Mouse (Mus musculus) kidney, postnatal 0 days (tissue): ENCODE data around the gene Mpzl1. TPM values are rescaled to one million over a fixed set of nuclear protein-coding genes. Genes with fewer than 3 reads are reported as not detected.

ENCODE experiments used
- ATAC-seq: fragments of 200-750 bp; cut with Nextera tagmentation; replicated peaks from 2 replicates; pipeline ENCODE4 v1.8.0; 2017; ENCODE audit warnings: low read depth, moderate number of reproducible peaks, moderate TSS enrichment, moderate library complexity; ENCODE audit not compliant: low FRiP score
- DNase-seq: peaks from one replicate; pipeline ENCODE4 v3.0.0-alpha.2; 2016; ENCODE audit warnings: low spot score
- H3K27ac ChIP-seq: fragments of 300-500 bp; sonication (generic); 2 replicates; pipeline ENCODE4 v1.5.1; 2014; ENCODE audit warnings: mild to moderate bottlenecking
- H3K27me3 ChIP-seq: fragments of 300-500 bp; sonication (generic); 2 replicates; pipeline ENCODE4 v1.6.1; 2014; ENCODE audit warnings: low read length, mixed read lengths; ENCODE audit not compliant: insufficient read depth
- H3K36me3 ChIP-seq: fragments of 300-500 bp; sonication (generic); 2 replicates; pipeline ENCODE4 v1.6.1; 2014; ENCODE audit warnings: low read length, mixed read lengths; ENCODE audit not compliant: insufficient read depth
- H3K4me1 ChIP-seq: fragments of 300-500 bp; sonication (generic); replicated peaks from 2 replicates; pipeline ENCODE4 v1.6.1; 2014; ENCODE audit warnings: antibody characterized with exemption, low read length, mixed read lengths; ENCODE audit not compliant: insufficient read depth
- H3K4me2 ChIP-seq: fragments of 300-500 bp; sonication (generic); 2 replicates; pipeline ENCODE4 v1.6.1; 2014; ENCODE audit warnings: mild to moderate bottlenecking, low read length, moderate library complexity, mixed read lengths
- H3K4me3 ChIP-seq: fragments of 300-500 bp; sonication (generic); replicated peaks from 2 replicates; pipeline ENCODE4 v1.5.1; 2014; ENCODE audit warnings: low read depth, low read length
- H3K9ac ChIP-seq: fragments of 300-500 bp; sonication (generic); 2 replicates; pipeline ENCODE4 v1.6.1; 2014; ENCODE audit warnings: low read depth, low read length
- H3K9me3 ChIP-seq: fragments of 300-500 bp; sonication (generic); replicated peaks from 2 replicates; pipeline ENCODE4 v1.6.1; 2016; ENCODE audit warnings: low read length, inconsistent platforms, mixed read lengths
- CTCF ChIP-seq: IDR thresholded peaks from 2 replicates; pipeline ENCODE4 v1.5.1; 2016; ENCODE audit warnings: antibody characterized with exemption, low read depth, mild to moderate bottlenecking, moderate library complexity
- WGBS: fragments of 180-500 bp; shearing (Covaris S2); extraction: QIAGEN DNeasy Blood & Tissue Kit; methylation state at CpG from one replicate; pipeline ENCODE4 v1.1.7; 2014; 5-methylcytosine and 5-hydroxymethylcytosine counted together
- polyA plus RNA-seq: library from polyadenylated mRNA; unstranded; fragments of >200 nt; fragmentation: Nextera tagmentation; extraction: Ambion mirVana; gene quantifications from 2 replicates; pipeline ENCODE4 v1.2.1, GENCODE M21; 2015

The Mpzl1 gene
- polyA plus RNA-seq, 1 experiment from 2014 or later = 186 TPM

DNA sequence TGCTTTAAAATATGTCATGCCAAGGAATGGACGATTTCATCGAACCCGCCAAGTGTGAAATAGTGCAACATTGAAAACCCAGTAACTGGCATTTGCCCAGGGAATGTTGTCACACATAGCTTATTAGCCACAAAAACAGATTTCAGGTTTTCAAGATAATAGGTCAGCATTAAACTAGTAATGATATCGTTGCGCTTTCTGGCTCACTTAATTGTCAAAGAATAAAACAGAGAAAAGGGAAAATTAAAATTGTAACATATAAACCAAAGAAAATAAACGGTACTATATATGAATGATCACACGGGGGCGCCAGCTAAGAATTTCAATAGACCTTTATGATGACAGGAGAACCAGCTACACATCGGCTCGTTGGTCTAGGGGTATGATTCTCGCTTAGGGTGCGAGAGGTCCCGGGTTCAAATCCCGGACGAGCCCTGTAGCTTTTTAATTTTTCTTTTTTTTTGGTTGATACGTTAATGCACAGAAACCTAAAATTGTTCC lies 7.0 kb upstream of the Mpzl1 start:
- WGBS = 5% methylated on average over 16 of the region's 16 CpGs
- peak; percentile 64 for ATAC-seq
- H3K27me3 ChIP-seq = no peaks in the 10 kb centered on the region
- TF ChIP-seq CTCF = peak; percentile 80
- peak overlapping the region; percentile 86 for H3K4me3 ChIP-seq
- peak overlapping the region; percentile 85 for H3K27ac ChIP-seq
- no peaks in the 10 kb centered on the region for H3K4me1 ChIP-seq
- peak overlapping the region; percentile 82 for H3K4me2 ChIP-seq
- peak; percentile 92 for DNase-seq
- H3K9ac ChIP-seq = peak overlapping the region; percentile 49; the same call in 1 of the 2 replicates
- no peaks in the 10 kb centered on the region for H3K36me3 ChIP-seq
- no peaks in the 10 kb centered on the region for H3K9me3 ChIP-seq

GRCm38 (mm10) chr1:165636289-165636688 lies 2.0 kb upstream of the Mpzl1 start:
- Histone ChIP-seq H3K4me1 (peaks cover 17% of the 10 kb centered on the region; the same call in 1 of the 2 replicates), H3K27ac (0 out of 2 replicates have a peak overlapping the region, but pooled peaks have one; percentile 97), H3K4me2 (no peak overlapping the region), H3K27me3 (no peaks in the 10 kb centered on the region), H3K4me3 (no peak overlapping the region), H3K9me3 (no peaks in the 10 kb centered on the region), H3K36me3 (no peaks in the 10 kb centered on the region), H3K9ac (no peak overlapping the region)
- TF ChIP-seq CTCF = no peak
- ATAC-seq (no peak), DNase-seq (no peak)
- WGBS = 71% methylated on average over 8 of the region's 8 CpGs

- peak overlapping the region; percentile 97 for H3K27ac ChIP-seq
- no peaks in the 10 kb centered on the region for H3K9me3 ChIP-seq
- peak overlapping the region; percentile 95; the same call in 1 of the 2 replicates for H3K9ac ChIP-seq
- H3K4me2 ChIP-seq = peak overlapping the region; percentile 76
- 15% methylated on average over 17 of the region's 17 CpGs for WGBS
- ATAC-seq (no peak), DNase-seq (peak; percentile 64)
- TF ChIP-seq CTCF = no peak
- peaks cover 20% of the 10 kb centered on the region; the same call in 1 of the 2 replicates for H3K4me1 ChIP-seq
- no peaks in the 10 kb centered on the region for H3K36me3 ChIP-seq
- H3K27me3 ChIP-seq = no peaks in the 10 kb centered on the region
- H3K4me3 ChIP-seq = peak overlapping the region; percentile 88
Observed at GRCm38 (mm10) chr1:165635055-165635897, 938 bp upstream of the Mpzl1 start.

DNA sequence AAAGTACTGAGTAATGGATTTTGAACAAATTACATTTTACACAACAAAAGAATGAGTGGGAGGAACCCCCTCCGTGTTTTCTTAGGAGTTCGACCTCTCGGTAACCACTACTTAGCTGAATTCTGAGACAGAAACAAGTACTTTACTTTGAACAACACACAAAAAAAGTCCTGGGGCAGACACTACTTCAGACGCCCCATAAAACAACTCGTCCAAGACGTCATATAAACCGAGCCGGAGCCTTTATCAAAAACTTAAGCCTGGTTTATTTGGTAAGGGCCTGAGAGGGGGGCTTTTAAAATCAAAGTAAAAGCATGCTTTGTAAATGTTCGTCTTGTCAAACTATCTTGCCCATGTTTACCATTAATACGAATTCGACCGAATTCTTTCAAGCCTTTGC lies 993 bp downstream of the Mpzl1 start:
- peak overlapping the region; percentile 88 for H3K4me3 ChIP-seq
- DNase-seq (peak; percentile 53), ATAC-seq (no peak)
- H3K27ac ChIP-seq = no peak overlapping the region
- peak overlapping the region; percentile 76 for H3K4me2 ChIP-seq
- no peaks in the 10 kb centered on the region for H3K27me3 ChIP-seq
- H3K9ac ChIP-seq = peak overlapping the region; percentile 95
- TF ChIP-seq CTCF = no peak
- no peaks in the 10 kb centered on the region for H3K9me3 ChIP-seq
- WGBS = 1% methylated on average over 12 of the region's 12 CpGs
- no peaks in the 10 kb centered on the region for H3K36me3 ChIP-seq
- peaks cover 32% of the 10 kb centered on the region for H3K4me1 ChIP-seq

GRCm38 (mm10) chr1:165631136-165631535 lies 3.2 kb downstream of the Mpzl1 start:
- no peak overlapping the region for H3K9ac ChIP-seq
- H3K4me3 ChIP-seq = no peak overlapping the region
- no peak for ATAC-seq
- no peaks in the 10 kb centered on the region for H3K9me3 ChIP-seq
- 68% methylated on average over 8 of the region's 8 CpGs for WGBS
- 0 out of 2 replicates have a peak, but pooled peaks have one; percentile 27 for TF ChIP-seq CTCF
- no peak for DNase-seq
- H3K36me3 ChIP-seq = no peaks in the 10 kb centered on the region
- H3K4me1 ChIP-seq = peaks cover 34% of the 10 kb centered on the region
- no peaks in the 10 kb centered on the region for H3K27me3 ChIP-seq
- no peak overlapping the region for H3K27ac ChIP-seq
- no peak overlapping the region for H3K4me2 ChIP-seq

- no peak overlapping the region for H3K4me3 ChIP-seq
- ATAC-seq (no peak), DNase-seq (no peak)
- H3K4me2 ChIP-seq = peak overlapping the region; percentile 9; the same call in 1 of the 2 replicates
- WGBS = 41% methylated on average over 8 of the region's 8 CpGs
- no peaks in the 10 kb centered on the region for H3K9me3 ChIP-seq
- H3K27me3 ChIP-seq = no peaks in the 10 kb centered on the region
- peaks cover 27% of the 10 kb centered on the region for H3K4me1 ChIP-seq
- H3K27ac ChIP-seq = 0 out of 2 replicates have a peak overlapping the region, but pooled peaks have one; percentile 20
- H3K9ac ChIP-seq = no peak overlapping the region
- TF ChIP-seq CTCF = no peak
- no peaks in the 10 kb centered on the region for H3K36me3 ChIP-seq
Observed at GRCm38 (mm10) chr1:165629975-165630374, 4.4 kb downstream of the Mpzl1 start.
